Mouse (Mus musculus) testis, adult 2 months (tissue): Measurements from ENCODE around the gene Dusp14.
A peak's percentile ranks its signal among the peaks of the same experiment; 100 is the strongest.

Experiments
- CTCF ChIP-seq: fragments of 200-500 bp; IDR thresholded peaks from 2 replicates; pipeline ENCODE4 v1.5.1; 2012; ENCODE audit warnings: low read depth, mild to moderate bottlenecking, inconsistent platforms, low read length, moderate library complexity; ENCODE audit not compliant: control insufficient read depth, insufficient read depth, insufficient replicate concordance
- POLR2A ChIP-seq: fragments of 200-500 bp; IDR thresholded peaks from 2 replicates; pipeline ENCODE4 v1.6.1; 2012; ENCODE audit warnings: low read depth, mild to moderate bottlenecking, inconsistent platforms, low read length, moderate library complexity; ENCODE audit not compliant: control insufficient read depth

DNA sequence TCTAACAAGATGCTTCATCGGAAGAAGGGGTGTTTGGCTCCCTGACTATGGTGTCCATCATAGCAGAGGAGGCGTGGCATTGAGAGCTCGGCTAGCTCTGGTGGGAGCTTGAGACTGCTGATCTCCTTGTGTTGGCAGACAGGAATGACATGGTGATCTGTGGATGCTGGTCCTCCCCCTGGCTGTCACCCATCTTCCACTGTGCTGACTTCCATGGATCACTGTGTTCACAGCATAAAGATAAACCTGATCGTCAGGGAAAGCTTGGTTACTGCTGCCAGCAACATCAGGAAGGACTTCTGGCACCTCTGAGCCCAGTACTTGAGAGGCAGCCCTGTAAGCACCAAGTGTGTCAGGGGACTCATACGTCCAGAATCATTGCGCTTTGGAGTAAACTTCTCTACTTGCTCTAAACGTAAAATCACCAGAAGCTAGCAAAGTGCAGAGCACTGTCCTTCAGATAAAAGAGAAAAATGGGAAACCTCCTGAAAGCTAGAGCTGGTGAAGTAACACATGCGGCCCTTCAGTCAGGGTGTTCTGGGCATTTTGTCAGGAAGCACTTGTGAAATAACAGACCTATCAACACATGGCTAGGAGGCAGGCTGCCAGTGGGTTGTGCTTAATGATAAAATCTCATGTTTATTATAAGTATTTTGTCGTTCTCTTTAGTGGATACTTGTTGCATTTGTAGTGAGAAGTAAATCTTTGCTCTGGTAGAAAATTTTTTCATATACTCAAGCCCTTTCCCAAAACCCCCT is 40.6 kb downstream of the Dusp14 start:
- TF ChIP-seq CTCF (peak; percentile 29; the same call in 1 of the 2 replicates), POLR2A (no peak)
